Mouse (Mus musculus) erythroblast, embryonic 14.5 days (primary cell): ENCODE measurements around the gene Atad5.

Experiments
- GATA1 ChIP-seq: IDR thresholded peaks from 2 replicates; pipeline ENCODE4 v1.6.1; 2012; ENCODE audit warnings: low read length, inconsistent platforms, mixed read lengths
- TAL1 ChIP-seq: IDR thresholded peaks from 3 replicates; pipeline ENCODE4 v1.6.1; 2012; ENCODE audit warnings: low read length, inconsistent platforms, mixed read lengths

DNA sequence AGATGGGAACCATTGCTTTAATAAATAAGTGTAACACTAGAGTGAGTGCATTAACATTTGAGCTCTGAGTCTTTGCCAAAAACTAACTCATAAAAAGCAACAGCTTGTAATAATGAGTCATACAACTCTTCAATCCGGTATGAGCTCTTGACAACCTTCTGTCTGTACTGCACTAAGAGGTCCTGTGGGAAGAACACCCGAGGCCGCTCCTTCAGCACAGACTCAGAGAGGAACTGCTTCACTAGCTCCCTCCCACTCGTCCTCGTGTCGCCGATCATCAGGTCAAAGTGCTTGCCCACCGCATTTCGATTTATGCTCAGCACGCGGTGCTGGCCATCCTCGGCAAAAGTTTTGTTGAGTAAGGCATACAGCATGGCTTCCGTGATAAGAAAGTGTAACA, 47.6 kb downstream of the Atad5 start:
- no peak for TF ChIP-seq TAL1
- TF ChIP-seq GATA1 = no peak
